Mouse (Mus musculus): Measurements from ENCODE around the gene Arpc1a. TPM values are rescaled to one million over a fixed set of nuclear protein-coding genes. Genes with fewer than 3 reads are reported as not detected.
A peak's percentile ranks its signal among the peaks of the same experiment; 100 is the strongest.
"Not testable (repeated sequence)": the region's sequence is repeated elsewhere in the genome, so short reads cannot be mapped to it uniquely, and the experiment has no call there.

The Arpc1a gene
- 100 to 1,000 TPM; 192 to 199 TPM for total RNA-seq (2021)
- long read RNA-seq, experiment 1, transcript Arpc1a-201 (10 exons, 1,632 nt): major isoform, 123 of 174 reads
- long read RNA-seq, experiment 1, partial matches to known transcripts: 45 of 174 reads
- long read RNA-seq, experiment 1, other reads (novel, unspliced or antisense): 5 of 174 reads
- long read RNA-seq, experiment 2, transcript Arpc1a-201 (10 exons, 1,632 nt): major isoform, 105 of 123 reads
- long read RNA-seq, experiment 2, partial matches to known transcripts: 12 of 123 reads
- long read RNA-seq, experiment 2, other reads (novel, unspliced or antisense): 6 of 123 reads

- intact Hi-C loops (cut with DNase I): no loop called here
- Histone ChIP-seq H3K4me3 (peak within 1 kb of the TSS; percentile 84), H3K27ac (peak within 1 kb of the TSS; percentile 91)
- peak; percentile 90 for DNase-seq (ENCODE audit: extremely low spot score in 1 of 2, low spot score in 2 of 2)
- TF ChIP-seq CTCF (IDR thresholded peaks at IDR 0.05): no peak; the same call in 1 of the 2 replicates
Measured at GRCm38 (mm10) chr5:145083632-145084451, at the start of gene Arpc1a, which contains the start of gene Kpna7. TSS of gene Arpc1a (plus strand) at chr5:145083830. TSS of gene Kpna7 (minus strand) at chr5:145084030.

DNA sequence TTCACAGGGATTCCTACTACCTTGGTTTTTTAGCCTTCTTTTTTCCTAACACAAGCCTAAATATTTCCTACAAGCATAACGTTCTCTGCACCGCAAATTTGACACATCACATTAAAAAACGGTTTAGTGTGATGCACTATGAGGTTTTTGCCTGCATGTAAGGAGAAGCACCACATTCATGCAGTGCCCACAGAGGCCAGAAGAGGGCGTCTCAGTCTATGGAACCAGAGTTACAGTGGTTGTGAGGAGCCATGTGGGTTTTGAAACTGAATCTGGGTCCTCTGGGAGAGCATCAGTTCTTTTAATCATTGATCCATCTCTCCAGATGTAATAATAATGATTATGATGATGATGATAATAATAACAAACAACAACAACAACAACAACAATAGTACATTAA is 42.0 kb upstream of the Arpc1a start:
- DNase-seq (ENCODE audit: extremely low spot score in 1 of 2, low spot score in 2 of 2): no peak
- intact Hi-C loops (cut with DNase I): no loop called here

DNA sequence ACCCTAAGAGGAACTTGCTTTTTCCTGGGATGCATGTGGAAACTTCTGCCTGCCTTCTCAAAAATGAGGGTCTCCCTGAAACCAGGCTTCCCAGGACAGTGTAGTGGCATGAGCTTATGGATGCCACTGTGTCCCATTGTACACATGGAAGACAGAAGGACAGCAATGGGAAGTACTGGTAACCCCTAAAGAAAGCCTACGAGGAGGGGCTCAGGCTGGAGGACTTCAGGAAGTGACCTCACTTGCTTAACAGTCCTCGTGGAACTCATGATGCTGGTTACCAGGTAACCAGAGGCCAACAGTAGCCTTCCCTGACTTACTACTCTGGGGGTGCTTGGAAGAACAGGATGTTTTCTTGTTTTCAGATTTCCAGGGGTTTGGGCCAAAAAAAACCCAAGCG is 40.9 kb upstream of the Arpc1a start, which contains the start of gene 1700018F24Rik:
Gene 1700018F24Rik, plus strand, starts transcription at position 301 of the 400 bp plus-strand sequence.
- DNase-seq (ENCODE audit: extremely low spot score in 1 of 2, low spot score in 2 of 2); intact Hi-C loops (cut with DNase I); H3K4me3 ChIP-seq; H3K27ac ChIP-seq: not testable (repeated sequence)

More for the DNA sequence above, 42.0 kb upstream of the Arpc1a start:
- no peak overlapping the region for H3K4me3 ChIP-seq
- TF ChIP-seq CTCF (IDR thresholded peaks at IDR 0.05): peak; percentile 29
- no peak overlapping the region for H3K27ac ChIP-seq

GRCm38 (mm10) chr5:145054187-145054586 is 29.4 kb upstream of the Arpc1a start:
- H3K27ac ChIP-seq; intact Hi-C loops (cut with DNase I); H3K4me3 ChIP-seq; DNase-seq (ENCODE audit: extremely low spot score in 1 of 2, low spot score in 2 of 2): not testable (repeated sequence)

DNA sequence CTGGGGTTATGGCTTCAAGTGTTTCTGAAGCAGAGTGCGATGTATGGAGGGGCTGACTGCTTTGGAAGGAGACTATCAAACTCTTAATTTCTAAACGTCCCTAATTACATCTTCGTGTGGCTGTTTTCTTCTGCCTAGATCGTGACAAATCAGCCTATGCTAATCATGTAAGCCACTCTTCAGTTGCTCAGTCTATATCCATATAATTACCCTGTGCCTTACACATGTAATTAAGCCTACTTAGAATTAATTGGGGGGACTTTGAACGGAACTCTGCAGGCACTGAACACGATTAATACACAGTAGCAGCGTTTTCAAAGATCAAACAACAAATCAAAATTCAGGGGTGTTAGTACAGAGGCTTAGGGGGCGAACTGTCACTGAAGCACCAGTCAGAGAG is 25.7 kb upstream of the Arpc1a start:
- no peak overlapping the region for H3K4me3 ChIP-seq
- intact Hi-C loops (cut with DNase I): no loop called here
- TF ChIP-seq CTCF (IDR thresholded peaks at IDR 0.05): no peak
- DNase-seq (ENCODE audit: extremely low spot score in 1 of 2, low spot score in 2 of 2): no peak
- no peak overlapping the region for H3K27ac ChIP-seq

DNA sequence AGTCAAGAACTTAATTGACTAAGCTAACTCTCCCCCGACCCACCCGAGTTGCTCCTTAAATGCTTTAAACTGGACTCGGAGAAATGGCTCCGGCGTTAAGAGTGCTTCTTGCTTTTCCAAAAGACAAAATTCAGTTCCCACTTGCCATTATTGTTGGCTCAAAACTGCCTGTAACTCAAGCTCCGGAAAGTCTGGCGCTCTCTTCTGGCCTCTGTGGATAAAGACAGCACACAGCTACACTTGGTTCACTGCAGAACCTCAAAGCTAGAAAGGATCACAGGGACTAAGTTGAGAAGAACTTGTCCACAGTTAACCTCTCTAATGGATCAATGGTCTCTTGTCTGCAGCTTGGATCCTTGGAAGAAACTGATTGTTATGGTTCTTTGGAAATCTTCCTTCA is 24.9 kb upstream of the Arpc1a start:
- TF ChIP-seq CTCF (IDR thresholded peaks at IDR 0.05): no peak; the same call in 1 of the 2 replicates
- intact Hi-C loops (cut with DNase I): no loop called here

DNA sequence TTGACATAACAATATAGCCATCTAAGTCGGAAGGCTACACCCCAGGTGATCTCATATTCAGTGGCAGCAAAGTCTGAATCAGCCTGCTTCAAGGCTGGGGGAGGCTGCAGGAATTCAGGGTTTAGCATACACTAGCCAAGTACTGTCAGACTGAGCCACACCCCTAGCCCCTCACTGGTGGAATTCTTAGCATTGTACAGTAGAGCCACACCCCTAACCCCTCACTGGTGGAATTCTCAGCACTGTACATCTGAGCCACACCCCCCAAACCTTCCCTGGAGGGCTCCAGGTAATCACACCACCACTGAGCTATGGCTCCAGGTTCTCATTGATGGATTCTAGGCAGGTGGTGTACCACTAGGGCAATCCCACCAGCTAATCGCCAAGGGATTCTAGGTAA is 24.1 kb upstream of the Arpc1a start:
- intact Hi-C loops (cut with DNase I): no loop called here
- Histone ChIP-seq H3K4me3 (no peak overlapping the region), H3K27ac (no peak overlapping the region)
- DNase-seq (ENCODE audit: extremely low spot score in 1 of 2, low spot score in 2 of 2): no peak
- no peak for TF ChIP-seq CTCF (IDR thresholded peaks at IDR 0.05)

More for the DNA sequence above, 24.9 kb upstream of the Arpc1a start:
- Histone ChIP-seq H3K4me3 (no peak overlapping the region), H3K27ac (no peak overlapping the region)
- DNase-seq (ENCODE audit: extremely low spot score in 1 of 2, low spot score in 2 of 2): no peak

DNA sequence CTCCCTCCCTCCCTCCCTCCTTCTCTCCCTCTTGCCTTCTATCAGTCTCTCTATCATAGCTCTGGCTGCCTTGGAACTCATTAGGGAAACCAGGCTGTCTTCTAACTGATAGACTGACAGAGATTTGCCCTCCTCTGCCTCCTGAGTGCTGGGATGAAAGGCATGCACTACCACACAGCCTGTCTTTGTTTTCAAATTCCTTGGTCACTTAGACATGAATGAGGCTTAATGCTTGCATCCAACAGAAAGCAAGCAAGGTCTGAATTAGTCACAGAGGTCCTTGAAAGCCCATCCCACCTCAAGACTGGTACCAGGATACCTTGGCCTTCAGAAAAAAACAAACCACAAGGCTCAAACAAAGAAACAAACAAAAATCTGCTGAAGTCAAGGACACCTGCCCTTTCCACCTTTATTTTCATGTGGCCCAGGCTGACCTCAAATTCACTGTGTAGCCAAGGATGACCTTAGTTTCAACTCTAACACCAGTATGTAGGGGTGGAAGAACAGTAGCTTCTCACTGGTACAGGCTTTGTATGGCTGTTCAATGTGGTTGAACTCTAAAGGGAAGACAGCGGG is 18.8 kb upstream of the Arpc1a start:
- intact Hi-C loops (cut with DNase I): loop anchor here (5.0 to 10.0 kb wide), 3 partner anchors 48 to 190 kb away; no protein-coding TSS in a partner anchor
- no peak for DNase-seq (ENCODE audit: extremely low spot score in 1 of 2, low spot score in 2 of 2)
- Histone ChIP-seq H3K4me3 (no peak overlapping the region), H3K27ac (no peak overlapping the region)
- no peak for TF ChIP-seq CTCF (IDR thresholded peaks at IDR 0.05)

- TF ChIP-seq CTCF (IDR thresholded peaks at IDR 0.05): no peak
- intact Hi-C loops (cut with DNase I): loop anchor here (5.0 to 10.0 kb wide), 3 partner anchors 52 to 194 kb away; no protein-coding TSS in a partner anchor
- DNase-seq (ENCODE audit: extremely low spot score in 1 of 2, low spot score in 2 of 2): no peak
- Histone ChIP-seq H3K27ac (no peak overlapping the region), H3K4me3 (no peak overlapping the region)
Measured at GRCm38 (mm10) chr5:145068863-145069262, 14.8 kb upstream of the Arpc1a start.

DNA sequence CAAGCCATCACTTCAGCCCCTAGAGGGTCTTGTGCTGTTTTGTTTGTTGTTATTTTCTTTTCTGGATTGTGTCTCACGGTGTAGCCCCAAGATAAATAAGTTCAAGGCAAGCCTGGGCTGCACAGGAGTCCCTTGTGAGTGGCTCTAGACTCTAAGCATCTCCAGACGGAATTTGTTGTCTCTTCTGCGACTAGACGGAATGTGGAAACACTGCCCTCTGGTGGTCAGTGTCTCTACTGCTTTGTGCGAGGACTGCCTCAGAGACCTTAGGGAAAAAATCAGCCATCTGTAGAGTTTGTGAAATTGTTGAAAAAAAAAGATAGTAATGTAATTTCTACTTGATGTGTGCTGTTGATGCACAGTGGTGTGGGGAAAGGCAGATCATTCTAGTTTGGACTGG is 13.9 kb upstream of the Arpc1a start:
- DNase-seq (ENCODE audit: extremely low spot score in 1 of 2, low spot score in 2 of 2): peak; percentile 70 to 79
- Histone ChIP-seq H3K27ac (no peak overlapping the region), H3K4me3 (no peak overlapping the region)
- intact Hi-C loops (cut with DNase I): loop anchor here (5.0 to 10.0 kb wide), 3 partner anchors 52 to 195 kb away; no protein-coding TSS in a partner anchor
- TF ChIP-seq CTCF (IDR thresholded peaks at IDR 0.05): peak; percentile 93

DNA sequence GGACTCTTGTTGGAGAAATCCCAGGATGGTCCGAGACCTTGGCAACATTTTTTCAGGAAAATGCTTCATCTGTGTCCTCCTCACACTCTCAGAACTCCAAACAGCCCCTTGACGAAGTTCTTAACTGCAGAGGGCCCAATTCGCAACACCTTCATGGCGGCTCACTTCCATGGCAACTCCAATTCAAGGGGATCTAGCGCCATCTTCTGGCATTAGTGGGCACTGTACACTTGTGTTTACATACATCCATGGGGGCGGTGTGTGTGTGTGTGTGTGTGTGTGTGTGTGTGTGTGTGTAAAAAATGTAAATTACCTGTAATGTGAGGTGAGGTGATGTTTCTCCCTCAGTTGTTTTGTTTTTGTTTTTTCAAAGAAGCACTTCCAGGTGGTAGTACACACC is 12.3 kb upstream of the Arpc1a start:
- DNase-seq (ENCODE audit: extremely low spot score in 1 of 2, low spot score in 2 of 2): no peak
- no peak; the same call in none of the 2 replicates for TF ChIP-seq CTCF (IDR thresholded peaks at IDR 0.05)
- intact Hi-C loops (cut with DNase I): no loop called here
- H3K4me3 ChIP-seq: no peak overlapping the region
- H3K27ac ChIP-seq: no peak overlapping the region

DNA sequence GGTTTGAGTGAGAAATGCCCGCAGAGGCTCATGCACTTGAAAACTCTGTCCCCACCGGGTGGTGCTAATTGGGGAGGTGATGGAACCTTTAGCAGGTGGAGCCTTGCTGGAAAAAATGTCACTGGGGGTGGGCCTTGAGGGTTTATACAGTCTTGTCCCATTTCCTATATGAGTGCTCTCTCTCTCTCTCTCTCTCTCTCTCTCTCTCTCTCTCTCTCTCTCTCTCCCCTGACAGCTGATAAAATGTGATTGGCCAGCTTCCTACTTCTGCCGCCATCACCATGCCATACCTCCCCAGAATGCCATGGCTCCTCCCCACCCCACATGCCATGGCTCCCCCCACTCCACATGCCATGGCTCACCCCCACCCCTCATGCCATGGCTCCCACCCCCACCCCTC is 8.5 kb upstream of the Arpc1a start:
- Histone ChIP-seq H3K27ac (no peak overlapping the region), H3K4me3 (no peak overlapping the region)
- intact Hi-C loops (cut with DNase I): no loop called here
- DNase-seq (ENCODE audit: extremely low spot score in 1 of 2, low spot score in 2 of 2): no peak
- TF ChIP-seq CTCF (IDR thresholded peaks at IDR 0.05): no peak
